Mouse (Mus musculus): ENCODE measurements around the gene Dot1l. TPM values are rescaled to one million over a fixed set of nuclear protein-coding genes. Genes with fewer than 3 reads are reported as not detected.
"Not testable (repeated sequence)": the region's sequence is repeated elsewhere in the genome, so short reads cannot be mapped to it uniquely, and the experiment has no call there.

The Dot1l gene
- polyA plus RNA-seq, 1 experiment = 43.0 TPM

GRCm38 (mm10) chr10:80813366-80813765, 58.4 kb downstream of the Dot1l start, which contains the start of gene Jsrp1:
Gene Jsrp1 (minus strand): TSS chr10:80813498.
- H3K4me3 ChIP-seq (replicated peaks; ENCODE audit: extremely low read depth, low read depth, low read length) = no peak within 1 kb of the TSS
- WGBS = 66% methylated on average over 4 of the region's 4 CpGs
- H3K4me1 ChIP-seq (ENCODE audit: control insufficient read depth, insufficient read depth, low read length) = no peaks in the 10 kb centered on the region
- DNase-seq = no peak
- TF ChIP-seq CTCF (IDR thresholded peaks at IDR 0.05; ENCODE audit: insufficient read depth, low read length) (no peak), POLR2A (IDR thresholded peaks at IDR 0.05; ENCODE audit: borderline replicate concordance, extremely low read depth, low read depth, low read length) (no peak)

DNA sequence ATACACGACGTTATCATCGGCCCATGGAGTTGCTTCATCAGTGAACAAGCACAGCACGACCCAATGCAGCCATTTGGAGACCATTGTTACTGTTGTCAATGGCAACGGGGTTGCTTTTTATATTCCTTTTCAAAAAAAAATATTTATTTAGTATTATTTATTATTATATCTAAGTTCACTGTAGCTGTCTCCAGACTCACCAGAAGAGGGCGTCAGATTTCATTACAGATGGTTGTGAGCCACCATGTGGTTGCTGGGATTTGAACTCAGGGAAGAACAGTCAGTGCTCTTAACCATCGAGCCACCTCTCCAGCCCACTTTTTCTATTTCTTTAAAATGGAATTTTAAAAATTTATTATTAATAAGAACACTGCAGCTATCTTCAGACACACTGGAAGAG, 59.8 kb downstream of the Dot1l start:
- H3K4me1 ChIP-seq (ENCODE audit: control insufficient read depth, insufficient read depth, low read length) = no peaks in the 10 kb centered on the region
- TF ChIP-seq CTCF (IDR thresholded peaks at IDR 0.05; ENCODE audit: insufficient read depth, low read length) (no peak), POLR2A (IDR thresholded peaks at IDR 0.05; ENCODE audit: borderline replicate concordance, extremely low read depth, low read depth, low read length) (no peak)
- DNase-seq = no peak
- WGBS = 57% methylated on average over 7 of the region's 7 CpGs
- H3K4me3 ChIP-seq (replicated peaks; ENCODE audit: extremely low read depth, low read depth, low read length) = no peak overlapping the region

DNA sequence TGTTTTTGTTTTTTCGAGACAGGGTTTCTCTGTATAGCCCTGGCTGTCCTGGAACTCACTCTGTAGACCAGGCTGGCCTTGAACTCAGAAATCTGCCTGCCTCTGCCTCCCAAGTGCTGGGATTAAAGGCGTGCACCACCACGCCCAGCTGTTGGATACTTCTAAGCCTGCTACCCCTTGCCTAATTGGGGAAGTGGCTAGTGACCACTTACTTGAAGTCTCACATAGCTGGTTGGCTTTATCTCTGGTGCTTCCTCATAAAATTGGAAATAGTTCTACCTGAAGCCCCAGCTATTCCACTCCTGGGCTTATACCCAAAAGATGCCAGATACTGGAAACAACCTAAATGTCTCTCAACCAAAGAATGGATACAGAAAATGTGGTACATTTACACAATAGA, 61.3 kb downstream of the Dot1l start:
- 78% methylated on average over 3 of the region's 3 CpGs for WGBS
- not testable (repeated sequence) for H3K4me1 ChIP-seq (ENCODE audit: control insufficient read depth, insufficient read depth, low read length); DNase-seq; H3K4me3 ChIP-seq (replicated peaks; ENCODE audit: extremely low read depth, low read depth, low read length)

GRCm38 (mm10) chr10:80817164-80817563, 62.2 kb downstream of the Dot1l start:
- H3K4me1 ChIP-seq (ENCODE audit: control insufficient read depth, insufficient read depth, low read length) = no peaks in the 10 kb centered on the region
- WGBS = 50% methylated on average over 2 of the region's 2 CpGs
- no peak overlapping the region for H3K4me3 ChIP-seq (replicated peaks; ENCODE audit: extremely low read depth, low read depth, low read length)
- DNase-seq = no peak
- TF ChIP-seq POLR2A (IDR thresholded peaks at IDR 0.05; ENCODE audit: borderline replicate concordance, extremely low read depth, low read depth, low read length) (no peak), CTCF (IDR thresholded peaks at IDR 0.05; ENCODE audit: insufficient read depth, low read length) (no peak)

- not testable (repeated sequence) for H3K4me1 ChIP-seq (ENCODE audit: control insufficient read depth, insufficient read depth, low read length); DNase-seq; H3K4me3 ChIP-seq (replicated peaks; ENCODE audit: extremely low read depth, low read depth, low read length)
- WGBS = 81% methylated on average over 7 of the region's 7 CpGs
Measured at GRCm38 (mm10) chr10:80817955-80818354, 62.9 kb downstream of the Dot1l start.

DNA sequence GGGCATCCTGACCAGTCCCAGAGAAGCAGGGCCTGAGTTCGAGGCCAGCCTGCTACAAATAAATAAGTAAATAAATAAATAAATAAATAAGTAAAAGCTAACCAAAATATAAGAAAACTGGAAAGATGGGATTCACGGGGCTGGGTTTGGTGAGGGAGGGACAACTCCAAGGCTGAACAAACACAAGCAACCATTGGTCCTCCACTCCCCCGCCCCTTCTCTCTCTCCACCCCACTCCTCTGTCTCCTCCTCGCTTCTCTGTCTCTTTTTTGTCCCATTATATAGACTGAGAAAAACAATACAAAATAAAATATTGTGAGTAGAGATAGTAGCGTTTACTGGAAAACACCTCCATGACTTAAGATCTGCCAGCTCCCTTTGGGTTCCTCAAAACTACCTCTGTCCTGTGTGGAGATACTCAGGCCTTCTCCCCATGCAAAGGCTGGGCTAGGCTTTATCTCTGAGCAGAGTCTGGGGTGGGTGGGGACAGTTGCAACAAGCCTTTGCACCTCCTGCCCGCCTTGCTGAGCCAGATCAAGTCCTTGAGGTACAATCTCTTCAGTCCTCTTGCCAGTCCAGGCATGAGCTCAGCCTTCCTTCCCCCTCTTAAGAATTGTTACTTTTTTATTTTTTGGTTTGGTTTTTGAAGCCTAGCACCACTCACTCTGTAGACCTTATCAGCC, 63.7 kb downstream of the Dot1l start:
- 47% methylated on average over 6 of the region's 6 CpGs for WGBS
- Histone ChIP-seq H3K4me1 (ENCODE audit: control insufficient read depth, insufficient read depth, low read length) (no peaks in the 10 kb centered on the region), H3K4me3 (replicated peaks; ENCODE audit: extremely low read depth, low read depth, low read length) (no peak overlapping the region)
- TF ChIP-seq CTCF (IDR thresholded peaks at IDR 0.05; ENCODE audit: insufficient read depth, low read length) (no peak), POLR2A (IDR thresholded peaks at IDR 0.05; ENCODE audit: borderline replicate concordance, extremely low read depth, low read depth, low read length) (no peak)
- DNase-seq = no peak

DNA sequence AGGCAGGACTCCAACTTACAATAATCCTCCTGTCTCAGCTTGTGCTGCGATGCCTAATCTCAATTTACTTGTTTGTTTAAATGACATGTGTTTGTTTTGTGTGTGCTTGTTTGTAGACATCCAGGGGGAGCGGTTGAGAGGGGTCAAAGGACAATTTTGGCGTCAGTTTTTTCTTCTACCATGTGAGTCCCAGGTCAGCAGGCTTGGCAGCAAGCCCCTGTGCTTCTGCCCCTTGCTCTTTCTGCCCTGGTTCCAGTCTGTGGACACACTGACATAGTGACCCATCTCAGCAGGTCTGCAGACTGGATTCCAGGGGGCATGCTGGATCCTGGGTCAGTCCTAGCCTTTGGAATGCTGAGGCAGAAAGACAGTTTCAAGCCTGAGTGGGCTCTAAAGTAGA, 64.4 kb downstream of the Dot1l start:
- Histone ChIP-seq H3K4me1 (ENCODE audit: control insufficient read depth, insufficient read depth, low read length) (no peaks in the 10 kb centered on the region), H3K4me3 (replicated peaks; ENCODE audit: extremely low read depth, low read depth, low read length) (no peak overlapping the region)
- TF ChIP-seq CTCF (IDR thresholded peaks at IDR 0.05; ENCODE audit: insufficient read depth, low read length) (no peak), POLR2A (IDR thresholded peaks at IDR 0.05; ENCODE audit: borderline replicate concordance, extremely low read depth, low read depth, low read length) (no peak)
- DNase-seq = no peak
- WGBS = 34% methylated on average over 3 of the region's 3 CpGs

GRCm38 (mm10) chr10:80821991-80822390, 67.0 kb downstream of the Dot1l start:
- 41% methylated on average over 2 of the region's 2 CpGs for WGBS

GRCm38 (mm10) chr10:80822528-80822927, 67.5 kb downstream of the Dot1l start:
- WGBS = 82% methylated on average over 5 of the region's 5 CpGs
- no peak for DNase-seq

More at GRCm38 (mm10) chr10:80821991-80822390, 67.0 kb downstream of the Dot1l start:
- no peak for DNase-seq
- TF ChIP-seq CTCF (IDR thresholded peaks at IDR 0.05; ENCODE audit: insufficient read depth, low read length) (0 out of 2 replicates have a peak, but pooled peaks have one; percentile 17), POLR2A (IDR thresholded peaks at IDR 0.05; ENCODE audit: borderline replicate concordance, extremely low read depth, low read depth, low read length) (no peak)
- Histone ChIP-seq H3K4me1 (ENCODE audit: control insufficient read depth, insufficient read depth, low read length) (no peaks in the 10 kb centered on the region), H3K4me3 (replicated peaks; ENCODE audit: extremely low read depth, low read depth, low read length) (no peak overlapping the region)

GRCm38 (mm10) chr10:80823316-80823715, 68.3 kb downstream of the Dot1l start:
- DNase-seq = no peak
- H3K4me3 ChIP-seq (replicated peaks; ENCODE audit: extremely low read depth, low read depth, low read length) = no peak overlapping the region
- TF ChIP-seq CTCF (IDR thresholded peaks at IDR 0.05; ENCODE audit: insufficient read depth, low read length) (no peak), POLR2A (IDR thresholded peaks at IDR 0.05; ENCODE audit: borderline replicate concordance, extremely low read depth, low read depth, low read length) (no peak)
- H3K4me1 ChIP-seq (ENCODE audit: control insufficient read depth, insufficient read depth, low read length) = no peaks in the 10 kb centered on the region; the same call in 1 of the 2 replicates
- WGBS = 79% methylated on average over 1 of the region's 1 CpGs

More at GRCm38 (mm10) chr10:80822528-80822927, 67.5 kb downstream of the Dot1l start:
- Histone ChIP-seq H3K4me3 (replicated peaks; ENCODE audit: extremely low read depth, low read depth, low read length) (no peak overlapping the region), H3K4me1 (ENCODE audit: control insufficient read depth, insufficient read depth, low read length) (no peaks in the 10 kb centered on the region; the same call in 1 of the 2 replicates)
- TF ChIP-seq POLR2A (IDR thresholded peaks at IDR 0.05; ENCODE audit: borderline replicate concordance, extremely low read depth, low read depth, low read length) (no peak), CTCF (IDR thresholded peaks at IDR 0.05; ENCODE audit: insufficient read depth, low read length) (no peak)

All from lung, adult 2 months (tissue).